Mouse (Mus musculus): ENCODE measurements around the gene Spred1.
"Not testable (repeated sequence)": the region's sequence is repeated elsewhere in the genome, so short reads cannot be mapped to it uniquely, and the experiment has no call there.

Gene Spred1

GRCm38 (mm10) chr2:117120246-117121211 lies 645 bp upstream of the Spred1 start:
- peak; percentile 86 for DNase-seq

GRCm38 (mm10) chr2:117121984-117122605 lies 921 bp downstream of the Spred1 start:
- no peak for DNase-seq

- peak; percentile 62 for DNase-seq
Observed at GRCm38 (mm10) chr2:117122701-117123337, 1.6 kb downstream of the Spred1 start.

- no peak for DNase-seq
Observed at GRCm38 (mm10) chr2:117123701-117124100, 2.5 kb downstream of the Spred1 start.

- no peak for DNase-seq
Observed at GRCm38 (mm10) chr2:117124839-117125238, 3.7 kb downstream of the Spred1 start.

- DNase-seq: no peak
Observed at GRCm38 (mm10) chr2:117129156-117129555, 8.0 kb downstream of the Spred1 start.

GRCm38 (mm10) chr2:117131041-117131440 lies 9.9 kb downstream of the Spred1 start:
- DNase-seq: not testable (repeated sequence)

- DNase-seq: no peak
Observed at GRCm38 (mm10) chr2:117131910-117132309, 10.7 kb downstream of the Spred1 start.

- no peak for DNase-seq
Observed at GRCm38 (mm10) chr2:117133541-117133940, 12.4 kb downstream of the Spred1 start.

- no peak for DNase-seq
Observed at GRCm38 (mm10) chr2:117137751-117138150, 16.6 kb downstream of the Spred1 start.

GRCm38 (mm10) chr2:117138932-117139331 lies 17.8 kb downstream of the Spred1 start:
- DNase-seq: no peak

GRCm38 (mm10) chr2:117139977-117140376 lies 18.8 kb downstream of the Spred1 start:
- DNase-seq: no peak

- no peak for DNase-seq
Observed at GRCm38 (mm10) chr2:117143106-117143505, 21.9 kb downstream of the Spred1 start.

- DNase-seq: no peak
Observed at GRCm38 (mm10) chr2:117146026-117146425, 24.9 kb downstream of the Spred1 start.

- no peak for DNase-seq
Observed at GRCm38 (mm10) chr2:117146617-117147016, 25.4 kb downstream of the Spred1 start.

- no peak for DNase-seq
Observed at GRCm38 (mm10) chr2:117152161-117152560, 31.0 kb downstream of the Spred1 start.

GRCm38 (mm10) chr2:117168379-117168778 lies 47.2 kb downstream of the Spred1 start:
- no peak for DNase-seq

- DNase-seq: no peak
Observed at GRCm38 (mm10) chr2:117169037-117169436, 47.9 kb downstream of the Spred1 start.

GRCm38 (mm10) chr2:117172981-117173380 lies 51.8 kb downstream of the Spred1 start:
- DNase-seq: no peak

- DNase-seq: no peak
Observed at GRCm38 (mm10) chr2:117176066-117176465, 54.9 kb downstream of the Spred1 start.

- DNase-seq: no peak
Observed at GRCm38 (mm10) chr2:117176937-117177336, 55.8 kb downstream of the Spred1 start.

GRCm38 (mm10) chr2:117180250-117180885 lies 59.2 kb downstream of the Spred1 start:
- DNase-seq: peak; percentile 61

GRCm38 (mm10) chr2:117185587-117185986 lies 64.4 kb downstream of the Spred1 start:
- DNase-seq: no peak
